Mouse (Mus musculus): ENCODE data around the gene Klhl2.

- TF ChIP-seq POLR2A (IDR thresholded peaks at IDR 0.05; ENCODE audit: borderline replicate concordance, extremely low read depth, insufficient read depth, insufficient read length, poor library complexity, severe bottlenecking), result no peak
- TF ChIP-seq CTCF (IDR thresholded peaks at IDR 0.05; ENCODE audit: borderline replicate concordance, extremely low read depth, insufficient read depth, insufficient read length), result no peak
These were observed 10.2 kb downstream of the Klhl2 start for GRCm38 (mm10) chr8:64839628-64840027.

Measured in brain, embryonic 14.5 days (tissue).